Mouse (Mus musculus) liver, embryonic 14.5 days (tissue): ENCODE results near the gene Grpel1.

Experiments used
- CTCF ChIP-seq: IDR thresholded peaks from 2 replicates; pipeline ENCODE4 v1.5.1; 2016; ENCODE audit warnings: antibody characterized with exemption, low read depth, control low read depth
- EP300 ChIP-seq: IDR thresholded peaks from 2 replicates; pipeline ENCODE4 v1.6.1; 2016; ENCODE audit warnings: antibody characterized with exemption, low read depth

GRCm38 (mm10) chr5:36472876-36473655 is 8.3 kb downstream of the Grpel1 start:
- TF ChIP-seq CTCF (no peak), EP300 (no peak)
